Mouse (Mus musculus): ENCODE measurements at regions not wholly inside any gene's neighbourhood (a gene's known extent, or its start where the extent isn't known, plus 50 kb on each side); places are given as distances from the start of the nearest gene placed in this dataset.
A peak's percentile ranks its signal among the peaks of the same experiment; 100 is the strongest.

GRCm38 (mm10) chr11:22644877-22645276 lies 133.0 kb downstream of the Tmem17 start:
- 51% methylated on average over 1 of the region's 1 CpGs for WGBS
- Histone ChIP-seq H3K27me3 (replicated peaks) (no peaks in the 10 kb centered on the region), H3K36me3 (no peaks in the 10 kb centered on the region), H3K9me3 (replicated peaks) (no peaks in the 10 kb centered on the region), H3K4me3 (no peak overlapping the region), H3K9ac (no peak overlapping the region), H3K4me2 (no peak overlapping the region), H3K4me1 (replicated peaks) (0 out of 2 replicates have a peak, but pooled peaks cover 4% of the 10 kb centered on the region), H3K27ac (ENCODE audit: poor library complexity, severe bottlenecking) (no peak overlapping the region)
- no peak for ATAC-seq (ENCODE audit: insufficient number of reproducible peaks, low FRiP score)

- no peak overlapping the region for H3K27ac ChIP-seq (ENCODE audit: poor library complexity, severe bottlenecking)
- no peaks in the 10 kb centered on the region for H3K36me3 ChIP-seq
- no peak for ATAC-seq (ENCODE audit: insufficient number of reproducible peaks, low FRiP score)
- no peaks in the 10 kb centered on the region for H3K27me3 ChIP-seq (replicated peaks)
- no peak overlapping the region for H3K9ac ChIP-seq
- WGBS = 67% methylated on average over 6 of the region's 6 CpGs
- H3K9me3 ChIP-seq (replicated peaks) = no peaks in the 10 kb centered on the region
- H3K4me2 ChIP-seq = no peak overlapping the region
- H3K4me1 ChIP-seq (replicated peaks) = 0 out of 2 replicates have a peak, but pooled peaks cover 4% of the 10 kb centered on the region
- H3K4me3 ChIP-seq = no peak overlapping the region
These were observed 134.5 kb downstream of the Tmem17 start for GRCm38 (mm10) chr11:22646192-22646936.

GRCm38 (mm10) chr11:22648275-22648674 lies 136.4 kb downstream of the Tmem17 start:
- Histone ChIP-seq H3K27me3 (replicated peaks) (no peaks in the 10 kb centered on the region), H3K4me2 (no peak overlapping the region), H3K4me3 (no peak overlapping the region), H3K36me3 (no peaks in the 10 kb centered on the region), H3K9me3 (replicated peaks) (no peaks in the 10 kb centered on the region), H3K9ac (no peak overlapping the region), H3K27ac (ENCODE audit: poor library complexity, severe bottlenecking) (no peak overlapping the region), H3K4me1 (replicated peaks) (peaks cover 9% of the 10 kb centered on the region; the same call in 1 of the 2 replicates)
- no peak for ATAC-seq (ENCODE audit: insufficient number of reproducible peaks, low FRiP score)
- 85% methylated on average over 5 of the region's 5 CpGs for WGBS

GRCm38 (mm10) chr11:22650771-22651170 lies 138.9 kb downstream of the Tmem17 start:
- ATAC-seq (ENCODE audit: insufficient number of reproducible peaks, low FRiP score) = no peak
- Histone ChIP-seq H3K36me3 (no peaks in the 10 kb centered on the region), H3K9me3 (replicated peaks) (no peaks in the 10 kb centered on the region), H3K9ac (no peak overlapping the region), H3K4me2 (no peak overlapping the region), H3K4me3 (no peak overlapping the region), H3K4me1 (replicated peaks) (peaks cover 9% of the 10 kb centered on the region; the same call in 1 of the 2 replicates), H3K27me3 (replicated peaks) (no peaks in the 10 kb centered on the region), H3K27ac (ENCODE audit: poor library complexity, severe bottlenecking) (no peak overlapping the region)
- 78% methylated on average over 10 of the region's 10 CpGs for WGBS

GRCm38 (mm10) chr11:22651313-22651712 lies 139.4 kb downstream of the Tmem17 start:
- ATAC-seq (ENCODE audit: insufficient number of reproducible peaks, low FRiP score) = no peak
- H3K36me3 ChIP-seq = no peaks in the 10 kb centered on the region
- WGBS = 77% methylated on average over 1 of the region's 1 CpGs

GRCm38 (mm10) chr11:22651911-22652310 lies 140.0 kb downstream of the Tmem17 start:
- no peak overlapping the region for H3K9ac ChIP-seq
- 76% methylated on average over 4 of the region's 4 CpGs for WGBS
- no peaks in the 10 kb centered on the region for H3K27me3 ChIP-seq (replicated peaks)
- no peak overlapping the region for H3K4me2 ChIP-seq
- peaks cover 8% of the 10 kb centered on the region; the same call in 1 of the 2 replicates for H3K4me1 ChIP-seq (replicated peaks)
- H3K4me3 ChIP-seq = no peak overlapping the region
- H3K27ac ChIP-seq (ENCODE audit: poor library complexity, severe bottlenecking) = no peak overlapping the region
- ATAC-seq (ENCODE audit: insufficient number of reproducible peaks, low FRiP score) = no peak
- no peaks in the 10 kb centered on the region for H3K36me3 ChIP-seq
- H3K9me3 ChIP-seq (replicated peaks) = no peaks in the 10 kb centered on the region

More at GRCm38 (mm10) chr11:22651313-22651712, 139.4 kb downstream of the Tmem17 start:
- H3K4me1 ChIP-seq (replicated peaks) = peaks cover 6% of the 10 kb centered on the region; the same call in 1 of the 2 replicates
- no peaks in the 10 kb centered on the region for H3K27me3 ChIP-seq (replicated peaks)
- no peak overlapping the region for H3K4me3 ChIP-seq
- H3K9me3 ChIP-seq (replicated peaks) = no peaks in the 10 kb centered on the region
- H3K4me2 ChIP-seq = no peak overlapping the region
- no peak overlapping the region for H3K9ac ChIP-seq
- H3K27ac ChIP-seq (ENCODE audit: poor library complexity, severe bottlenecking) = no peak overlapping the region

GRCm38 (mm10) chr11:22652931-22653330 lies 141.0 kb downstream of the Tmem17 start:
- no peak overlapping the region for H3K9ac ChIP-seq

GRCm38 (mm10) chr11:22653366-22653765 lies 141.5 kb downstream of the Tmem17 start:
- Histone ChIP-seq H3K4me2 (no peak overlapping the region), H3K27ac (ENCODE audit: poor library complexity, severe bottlenecking) (no peak overlapping the region), H3K4me3 (no peak overlapping the region), H3K9ac (no peak overlapping the region), H3K36me3 (no peaks in the 10 kb centered on the region), H3K27me3 (replicated peaks) (no peaks in the 10 kb centered on the region), H3K4me1 (replicated peaks) (peaks cover 12% of the 10 kb centered on the region), H3K9me3 (replicated peaks) (no peaks in the 10 kb centered on the region)
- no peak for ATAC-seq (ENCODE audit: insufficient number of reproducible peaks, low FRiP score)
- 57% methylated on average over 5 of the region's 5 CpGs for WGBS

More at GRCm38 (mm10) chr11:22652931-22653330, 141.0 kb downstream of the Tmem17 start:
- Histone ChIP-seq H3K27me3 (replicated peaks) (no peaks in the 10 kb centered on the region), H3K9me3 (replicated peaks) (no peaks in the 10 kb centered on the region), H3K36me3 (no peaks in the 10 kb centered on the region), H3K27ac (ENCODE audit: poor library complexity, severe bottlenecking) (no peak overlapping the region), H3K4me1 (replicated peaks) (peaks cover 12% of the 10 kb centered on the region), H3K4me3 (no peak overlapping the region), H3K4me2 (no peak overlapping the region)
- ATAC-seq (ENCODE audit: insufficient number of reproducible peaks, low FRiP score) = no peak
- WGBS = 46% methylated on average over 3 of the region's 3 CpGs

- Histone ChIP-seq H3K9ac (no peak overlapping the region), H3K27me3 (replicated peaks) (no peaks in the 10 kb centered on the region), H3K4me3 (no peak overlapping the region), H3K4me1 (replicated peaks) (peaks cover 21% of the 10 kb centered on the region), H3K9me3 (replicated peaks) (no peaks in the 10 kb centered on the region), H3K4me2 (no peak overlapping the region), H3K27ac (ENCODE audit: poor library complexity, severe bottlenecking) (no peak overlapping the region), H3K36me3 (no peaks in the 10 kb centered on the region)
- ATAC-seq (ENCODE audit: insufficient number of reproducible peaks, low FRiP score) = no peak
- WGBS = 29% methylated on average over 1 of the region's 1 CpGs
These were observed 145.7 kb downstream of the Tmem17 start for GRCm38 (mm10) chr11:22657635-22658034.

- no peak for ATAC-seq (ENCODE audit: insufficient number of reproducible peaks, low FRiP score)
- WGBS = 59% methylated on average over 5 of the region's 5 CpGs
These were observed 149.2 kb downstream of the Tmem17 start for GRCm38 (mm10) chr11:22661072-22661471.

GRCm38 (mm10) chr11:22661713-22662551 lies 150.0 kb downstream of the Tmem17 start:
- Histone ChIP-seq H3K9ac (no peak overlapping the region), H3K4me3 (no peak overlapping the region), H3K27ac (ENCODE audit: poor library complexity, severe bottlenecking) (no peak overlapping the region), H3K36me3 (no peaks in the 10 kb centered on the region), H3K4me1 (replicated peaks) (peaks cover 14% of the 10 kb centered on the region), H3K27me3 (replicated peaks) (no peaks in the 10 kb centered on the region), H3K4me2 (no peak overlapping the region), H3K9me3 (replicated peaks) (no peaks in the 10 kb centered on the region)
- 48% methylated on average over 10 of the region's 12 CpGs for WGBS
- 0 out of 2 replicates have a peak, but pooled peaks have one; percentile 15 for ATAC-seq (ENCODE audit: insufficient number of reproducible peaks, low FRiP score)

More at GRCm38 (mm10) chr11:22661072-22661471, 149.2 kb downstream of the Tmem17 start:
- peaks cover 17% of the 10 kb centered on the region for H3K4me1 ChIP-seq (replicated peaks)
- H3K9me3 ChIP-seq (replicated peaks) = no peaks in the 10 kb centered on the region
- H3K4me3 ChIP-seq = no peak overlapping the region
- H3K27ac ChIP-seq (ENCODE audit: poor library complexity, severe bottlenecking) = no peak overlapping the region
- H3K27me3 ChIP-seq (replicated peaks) = no peaks in the 10 kb centered on the region
- H3K4me2 ChIP-seq = no peak overlapping the region
- no peaks in the 10 kb centered on the region for H3K36me3 ChIP-seq
- H3K9ac ChIP-seq = no peak overlapping the region

Data from heart, embryonic 12.5 days (tissue).